Mouse (Mus musculus) kidney, embryonic 15.5 days (tissue): ENCODE data around the gene Acap3. TPM values are rescaled to one million over a fixed set of nuclear protein-coding genes. Genes with fewer than 3 reads are reported as not detected.

ENCODE experiments used
- ATAC-seq: fragments of 200-750 bp; cut with Nextera tagmentation; replicated peaks from 2 replicates; pipeline ENCODE4 v1.8.0; 2017; ENCODE audit warnings: moderate TSS enrichment; ENCODE audit not compliant: low FRiP score
- H3K27ac ChIP-seq: fragments of 300-500 bp; sonication (generic); 2 replicates; pipeline ENCODE4 v1.5.1; 2015; ENCODE audit warnings: mild to moderate bottlenecking, inconsistent platforms
- H3K27me3 ChIP-seq: fragments of 300-500 bp; sonication (generic); 2 replicates; pipeline ENCODE4 v1.6.1; 2015; ENCODE audit warnings: inconsistent platforms
- H3K36me3 ChIP-seq: fragments of 300-500 bp; sonication (generic); 2 replicates; pipeline ENCODE4 v1.6.1; 2015; ENCODE audit warnings: inconsistent platforms
- H3K4me1 ChIP-seq: fragments of 300-500 bp; sonication (generic); 2 replicates; pipeline ENCODE4 v1.6.1; 2015; ENCODE audit warnings: inconsistent platforms
- H3K4me2 ChIP-seq: fragments of 300-500 bp; sonication (generic); 2 replicates; pipeline ENCODE4 v1.6.1; 2015; ENCODE audit warnings: moderate library complexity, mild to moderate bottlenecking, inconsistent platforms
- H3K4me3 ChIP-seq: fragments of 300-500 bp; sonication (generic); replicated peaks from 2 replicates; pipeline ENCODE4 v1.5.1; 2015; ENCODE audit warnings: mild to moderate bottlenecking, inconsistent platforms
- H3K9ac ChIP-seq: fragments of 300-500 bp; sonication (generic); 2 replicates; pipeline ENCODE4 v1.6.1; 2015; ENCODE audit warnings: mild to moderate bottlenecking, inconsistent platforms
- H3K9me3 ChIP-seq: fragments of 300-500 bp; sonication (generic); replicated peaks from 2 replicates; pipeline ENCODE4 v1.6.1; 2016; ENCODE audit warnings: inconsistent platforms
- WGBS: fragments of 180-500 bp; shearing (Covaris S2); methylation state at CpG from one replicate; pipeline ENCODE4 v1.1.7; 2015; ENCODE audit warnings: mixed read lengths; 5-methylcytosine and 5-hydroxymethylcytosine counted together
- microRNA-seq: library from miRNA; unstranded; fragments of <30 nt; microRNA quantifications from one replicate; pipeline ENCODE4, GENCODE M21; 2016
- polyA plus RNA-seq: library from polyadenylated mRNA; unstranded; fragments of >200 nt; fragmentation: Nextera tagmentation; extraction: Ambion mirVana; gene quantifications from 2 replicates; pipeline ENCODE4 v1.2.1, GENCODE M21; 2015

The Acap3 gene
- polyA plus RNA-seq, 1 experiment from 2014 or later = 18.7 TPM

DNA sequence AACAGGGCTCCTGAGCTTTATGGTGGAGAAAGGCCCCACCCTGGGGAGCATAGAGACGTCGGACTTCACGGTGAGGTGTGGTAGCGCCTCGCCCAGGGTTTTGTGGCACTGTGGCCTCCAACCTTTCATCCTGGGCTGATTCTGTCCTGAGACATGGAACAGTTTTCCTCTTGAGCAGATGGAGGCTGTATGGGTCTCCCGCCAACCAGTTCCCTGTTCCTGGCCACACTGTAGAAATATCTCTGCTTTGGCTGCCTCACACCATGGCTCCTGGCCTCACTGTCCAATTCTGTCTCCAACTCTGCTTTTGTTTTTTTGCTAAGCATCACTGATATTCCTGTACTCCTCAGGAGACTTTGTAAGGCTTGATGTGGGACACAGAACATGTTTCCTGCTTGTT lies 63.9 kb downstream of the Acap3 start:
- H3K4me1 ChIP-seq = peaks cover 3% of the 10 kb centered on the region; the same call in 1 of the 2 replicates
- no peaks in the 10 kb centered on the region for H3K27me3 ChIP-seq
- H3K9ac ChIP-seq = no peak overlapping the region
- 95% methylated on average over 6 of the region's 6 CpGs for WGBS
- H3K9me3 ChIP-seq = no peaks in the 10 kb centered on the region
- no peak overlapping the region for H3K4me3 ChIP-seq
- H3K27ac ChIP-seq = no peak overlapping the region
- H3K4me2 ChIP-seq = no peak overlapping the region
- peaks cover 86% of the 10 kb centered on the region for H3K36me3 ChIP-seq
- no peak for ATAC-seq

Small RNA genes within 50 kb of the gene (microRNA-seq; reads per million reads assigned to microRNA genes)
- not detected for gene Gm22991

Other genes with a start within 250 kb of the Acap3 start
- gene Gm10563, start 246.4 kb upstream of the Acap3 start, polyA plus RNA-seq = not detected in 2 replicates
- gene Mmp23, start 238.4 kb upstream of the Acap3 start, polyA plus RNA-seq = 51.7 and 68.7 TPM in 2 replicates
- gene Mib2, start 222.6 kb upstream of the Acap3 start, polyA plus RNA-seq = 25.8 and 30.2 TPM in 2 replicates
- gene Fndc10, start 197.5 kb upstream of the Acap3 start, polyA plus RNA-seq = 4.9 and 5.3 TPM in 2 replicates
- 144 and 145 TPM in 2 replicates for gene Ssu72, start 187.0 kb upstream of the Acap3 start, polyA plus RNA-seq
- 0.50 and 1.0 TPM in 2 replicates for gene Tmem240, start 157.0 kb upstream of the Acap3 start, polyA plus RNA-seq
- 115 and 124 TPM in 2 replicates for gene Atad3a, start 130.7 kb upstream of the Acap3 start, polyA plus RNA-seq
- 5.6 and 7.7 TPM in 2 replicates for gene Vwa1, start 117.1 kb upstream of the Acap3 start, polyA plus RNA-seq
- 0.42 and 0.47 TPM in 2 replicates for gene Tmem88b, start 105.9 kb upstream of the Acap3 start, polyA plus RNA-seq
- gene Ankrd65, start 101.4 kb upstream of the Acap3 start, polyA plus RNA-seq = 0.19 and 0.34 TPM in 2 replicates
- gene Mrpl20, start 88.9 kb upstream of the Acap3 start, polyA plus RNA-seq = 217 and 226 TPM in 2 replicates
- 158 and 173 TPM in 2 replicates for gene Ccnl2, start 79.3 kb upstream of the Acap3 start, polyA plus RNA-seq
- 149 and 158 TPM in 2 replicates for gene Aurkaip1, start 60.5 kb upstream of the Acap3 start, polyA plus RNA-seq
- 90.7 and 106 TPM in 2 replicates for gene Mxra8, start 52.1 kb upstream of the Acap3 start, polyA plus RNA-seq
- 5.2 and 5.3 TPM in 2 replicates for gene Dvl1, start 44.4 kb upstream of the Acap3 start, polyA plus RNA-seq
- gene Tas1r3, start 28.5 kb upstream of the Acap3 start, polyA plus RNA-seq = 0.18 and 0.19 TPM in 2 replicates
- gene Cptp, start 22.4 kb upstream of the Acap3 start, polyA plus RNA-seq = 13.0 and 15.2 TPM in 2 replicates
- 72.5 and 78.0 TPM in 2 replicates for gene Ints11, start 22.3 kb upstream of the Acap3 start, polyA plus RNA-seq
- gene Pusl1, start within 50 bp of the Acap3 start, polyA plus RNA-seq = 47.7 and 52.1 TPM in 2 replicates
- 110 and 113 TPM in 2 replicates for gene Ube2j2, start 52.0 kb downstream of the Acap3 start, polyA plus RNA-seq
- 118 and 121 TPM in 2 replicates for gene C1qtnf12, start 70.5 kb downstream of the Acap3 start, polyA plus RNA-seq
- 17.5 and 18.1 TPM in 2 replicates for gene B3galt6, start 100.8 kb downstream of the Acap3 start, polyA plus RNA-seq
- gene Sdf4, start 101.0 kb downstream of the Acap3 start, polyA plus RNA-seq = 158 and 161 TPM in 2 replicates
- gene Tnfrsf4, start 122.0 kb downstream of the Acap3 start, polyA plus RNA-seq = 0.72 and 0.78 TPM in 2 replicates
- 1.7 and 2.4 TPM in 2 replicates for gene Tnfrsf18, start 134.3 kb downstream of the Acap3 start, polyA plus RNA-seq
- 7.8 TPM in 2 replicates for gene Ttll10, start 167.6 kb downstream of the Acap3 start, polyA plus RNA-seq
- 39.4 and 42.8 TPM in 2 replicates for gene 9430015G10Rik, start 218.2 kb downstream of the Acap3 start, polyA plus RNA-seq
- gene Rnf223, start 238.7 kb downstream of the Acap3 start, polyA plus RNA-seq = 0.14 and 0.34 TPM in 2 replicates